Mouse (Mus musculus) limb, embryonic 13.5 days (tissue): ENCODE measurements at regions not wholly inside any gene's neighbourhood (a gene's known extent, or its start where the extent isn't known, plus 50 kb on each side); places are given as distances from the start of the nearest gene placed in this dataset.

Experiments used
- ATAC-seq: fragments of 200-750 bp; cut with Nextera tagmentation; 2 replicates; pipeline ENCODE4 v1.8.0; 2017; ENCODE audit warnings: low read depth, moderate number of reproducible peaks, moderate TSS enrichment; ENCODE audit not compliant: low FRiP score
- H3K27ac ChIP-seq: fragments of 300-500 bp; sonication (generic); 2 replicates; pipeline ENCODE4 v1.5.1; 2015; ENCODE audit warnings: inconsistent platforms, mild to moderate bottlenecking, moderate library complexity
- H3K27me3 ChIP-seq: fragments of 300-500 bp; sonication (generic); 2 replicates; pipeline ENCODE4 v1.6.1; 2015; ENCODE audit warnings: mild to moderate bottlenecking, inconsistent platforms
- H3K36me3 ChIP-seq: fragments of 300-500 bp; sonication (generic); 2 replicates; pipeline ENCODE4 v1.6.1; 2015; ENCODE audit warnings: inconsistent platforms, mild to moderate bottlenecking, moderate library complexity
- H3K4me1 ChIP-seq: fragments of 300-500 bp; sonication (generic); 2 replicates; pipeline ENCODE4 v1.6.1; 2015; ENCODE audit warnings: inconsistent platforms
- H3K4me2 ChIP-seq: fragments of 300-500 bp; sonication (generic); replicated peaks from 2 replicates; pipeline ENCODE4 v1.6.1; 2015; ENCODE audit warnings: inconsistent platforms, mild to moderate bottlenecking, moderate library complexity
- H3K4me3 ChIP-seq: fragments of 300-500 bp; sonication (generic); 2 replicates; pipeline ENCODE4 v1.5.1; 2015; ENCODE audit warnings: moderate library complexity, mild to moderate bottlenecking, inconsistent platforms
- H3K9ac ChIP-seq: fragments of 300-500 bp; sonication (generic); 2 replicates; pipeline ENCODE4 v1.6.1; 2015; ENCODE audit warnings: mild to moderate bottlenecking, inconsistent platforms
- H3K9me3 ChIP-seq: fragments of 300-500 bp; sonication (generic); 2 replicates; pipeline ENCODE4 v1.6.1; 2016; ENCODE audit warnings: inconsistent platforms
- WGBS: fragments of 180-500 bp; shearing (Covaris S2); methylation state at CpG from one replicate; pipeline ENCODE4 v1.1.7; 2015; 5-methylcytosine and 5-hydroxymethylcytosine counted together

DNA sequence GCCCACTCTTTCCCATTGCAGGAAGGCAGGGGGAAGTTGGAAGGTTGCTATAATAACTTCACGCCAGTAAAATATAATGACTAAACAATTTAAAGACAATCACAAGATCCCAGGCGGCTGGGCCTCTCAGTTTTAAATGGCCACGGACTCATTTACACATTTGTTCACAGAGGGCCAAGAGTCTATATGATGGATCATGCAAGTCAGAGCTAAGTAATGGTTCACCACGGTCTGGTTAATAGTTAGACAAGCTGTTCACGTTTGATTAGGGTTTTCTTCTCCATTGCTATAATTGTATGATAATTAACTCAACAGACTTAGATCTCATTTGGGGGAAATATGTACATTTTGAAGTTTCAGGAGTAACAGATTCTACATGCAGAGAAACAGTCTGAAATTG lies 170.0 kb downstream of the Ppargc1a start:
- H3K27me3 ChIP-seq, result no peaks in the 10 kb centered on the region
- no peaks in the 10 kb centered on the region for H3K36me3 ChIP-seq
- WGBS, result 78% methylated on average over 5 of the region's 5 CpGs
- H3K4me1 ChIP-seq, result no peaks in the 10 kb centered on the region
- H3K27ac ChIP-seq, result no peak overlapping the region
- no peaks in the 10 kb centered on the region for H3K9me3 ChIP-seq
- no peak for ATAC-seq
- no peak overlapping the region for H3K4me2 ChIP-seq
- H3K9ac ChIP-seq, result no peak overlapping the region
- no peak overlapping the region for H3K4me3 ChIP-seq

DNA sequence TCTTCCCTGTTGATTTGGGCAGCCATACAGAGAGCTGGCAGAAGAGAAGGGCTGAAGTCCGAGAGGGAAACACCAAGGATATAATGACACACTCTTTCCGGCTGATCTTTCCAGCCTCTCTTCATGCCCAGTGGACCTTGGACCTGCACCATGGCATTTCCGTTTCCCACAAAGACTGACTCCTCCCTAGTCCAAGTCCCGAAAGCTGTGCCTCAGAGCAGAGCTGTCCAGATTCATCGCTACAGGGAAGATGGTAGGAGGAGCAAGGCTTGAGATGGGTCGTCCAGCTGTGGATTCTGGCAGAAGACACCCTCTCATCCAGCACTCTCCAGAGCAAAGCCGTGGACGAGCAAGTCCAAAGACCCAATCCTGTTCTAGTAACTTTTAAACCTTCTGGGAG lies 176.2 kb downstream of the Ppargc1a start:
- 84% methylated on average over 8 of the region's 8 CpGs for WGBS
- no peak overlapping the region for H3K4me3 ChIP-seq
- H3K9ac ChIP-seq, result no peak overlapping the region
- ATAC-seq, result no peak
- no peaks in the 10 kb centered on the region for H3K4me1 ChIP-seq
- H3K4me2 ChIP-seq, result no peak overlapping the region
- no peaks in the 10 kb centered on the region for H3K9me3 ChIP-seq
- no peak overlapping the region for H3K27ac ChIP-seq
- H3K27me3 ChIP-seq, result no peaks in the 10 kb centered on the region
- H3K36me3 ChIP-seq, result no peaks in the 10 kb centered on the region

DNA sequence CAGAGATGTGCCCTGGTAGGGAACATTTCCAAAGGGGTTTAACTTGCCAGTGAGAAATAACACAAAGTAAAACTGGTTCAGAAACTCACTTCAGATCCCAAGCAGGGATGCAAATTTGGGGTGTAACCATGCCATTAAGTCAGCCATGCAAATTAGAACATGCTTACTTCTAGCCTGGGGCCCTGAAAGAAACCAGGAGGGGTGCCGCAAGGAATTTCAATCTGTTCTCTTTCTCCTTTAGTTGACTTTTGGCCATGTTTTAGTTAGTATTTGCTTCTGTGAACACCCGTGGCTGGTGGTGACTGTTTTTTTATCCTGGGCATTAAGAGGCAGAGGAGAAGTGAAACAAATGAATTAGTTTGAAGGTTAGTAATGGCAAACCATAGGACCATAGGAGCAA lies 179.8 kb downstream of the Ppargc1a start:
- no peak for ATAC-seq
- Histone ChIP-seq H3K4me2 (no peak overlapping the region), H3K27ac (no peak overlapping the region), H3K27me3 (no peaks in the 10 kb centered on the region), H3K4me1 (no peaks in the 10 kb centered on the region), H3K4me3 (no peak overlapping the region), H3K36me3 (no peaks in the 10 kb centered on the region), H3K9ac (no peak overlapping the region), H3K9me3 (no peaks in the 10 kb centered on the region)
- 49% methylated on average over 2 of the region's 2 CpGs for WGBS

DNA sequence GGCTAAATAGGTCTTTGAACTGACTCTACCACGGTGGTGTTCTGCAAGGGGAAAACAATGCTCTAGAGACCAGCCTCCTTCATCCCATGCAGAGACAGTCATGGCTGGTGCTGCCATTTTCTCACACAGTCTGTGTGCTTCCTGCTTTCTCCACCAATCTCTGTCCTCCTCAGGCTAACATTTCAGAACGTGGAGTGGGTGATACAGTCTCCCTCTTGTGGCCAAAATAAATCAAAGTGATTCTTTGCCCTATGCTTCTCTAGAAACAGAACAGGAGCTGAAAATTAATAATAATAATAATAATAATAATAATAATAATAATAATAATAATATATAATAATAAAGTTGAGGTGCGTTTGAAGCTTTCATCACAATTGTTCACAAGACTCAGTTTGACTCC lies 181.1 kb downstream of the Ppargc1a start:
- no peak for ATAC-seq
- H3K27me3 ChIP-seq, result no peaks in the 10 kb centered on the region
- no peaks in the 10 kb centered on the region for H3K4me1 ChIP-seq
- H3K9me3 ChIP-seq, result no peaks in the 10 kb centered on the region
- no peak overlapping the region for H3K9ac ChIP-seq
- H3K27ac ChIP-seq, result no peak overlapping the region
- H3K4me3 ChIP-seq, result no peak overlapping the region
- no peaks in the 10 kb centered on the region for H3K36me3 ChIP-seq
- WGBS, result 79% methylated on average over 3 of the region's 3 CpGs
- no peak overlapping the region for H3K4me2 ChIP-seq

DNA sequence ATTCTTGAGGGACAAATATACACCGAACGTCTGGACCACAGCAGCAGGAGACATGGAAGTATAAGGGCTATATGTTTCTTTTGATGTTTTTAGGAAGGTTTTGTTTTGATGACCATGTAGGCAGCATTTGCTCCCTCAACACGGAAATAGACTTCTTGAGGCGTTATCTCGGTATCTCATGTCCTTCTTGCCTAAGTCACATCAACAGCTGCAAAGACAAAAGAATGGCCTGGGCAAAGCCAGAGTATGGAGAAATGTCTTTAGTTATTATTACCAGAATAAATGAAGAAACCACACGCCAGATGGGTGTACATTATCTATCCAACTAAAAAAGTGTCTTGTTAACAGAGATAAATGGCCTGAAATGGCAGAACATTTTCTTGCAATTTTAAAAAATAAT lies 183.2 kb downstream of the Ppargc1a start:
- 83% methylated on average over 6 of the region's 6 CpGs for WGBS
- Histone ChIP-seq H3K4me1 (no peaks in the 10 kb centered on the region), H3K4me2 (no peak overlapping the region), H3K4me3 (no peak overlapping the region), H3K9ac (no peak overlapping the region), H3K27me3 (no peaks in the 10 kb centered on the region), H3K36me3 (no peaks in the 10 kb centered on the region), H3K27ac (no peak overlapping the region), H3K9me3 (no peaks in the 10 kb centered on the region)
- no peak for ATAC-seq

DNA sequence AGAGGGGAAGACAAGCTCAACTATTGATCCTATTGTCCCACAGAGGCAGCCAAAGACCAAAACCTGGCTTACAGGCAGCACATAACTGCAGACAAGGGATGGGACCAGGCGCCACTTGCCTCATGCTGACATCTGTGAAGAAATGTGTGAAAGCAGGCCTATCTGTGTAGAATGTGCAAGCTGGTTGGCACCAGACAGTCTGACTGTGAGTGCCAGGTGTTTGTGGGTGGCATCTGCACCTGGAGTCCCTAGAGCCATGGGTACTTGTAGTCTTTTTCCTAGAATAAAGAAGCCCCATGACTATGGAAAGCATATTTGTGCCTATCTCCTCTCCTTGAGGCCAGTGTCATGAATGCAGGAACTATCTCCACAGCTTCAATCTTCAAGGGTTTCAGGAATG lies 208.4 kb downstream of the Ppargc1a start:
- H3K4me1 ChIP-seq, result 0 out of 2 replicates have a peak, but pooled peaks cover 2% of the 10 kb centered on the region
- 94% methylated on average over 1 of the region's 1 CpGs for WGBS
- no peak for ATAC-seq
- no peak overlapping the region for H3K4me3 ChIP-seq
- no peaks in the 10 kb centered on the region for H3K36me3 ChIP-seq
- H3K27me3 ChIP-seq, result no peaks in the 10 kb centered on the region
- no peak overlapping the region for H3K4me2 ChIP-seq
- no peak overlapping the region for H3K27ac ChIP-seq
- H3K9me3 ChIP-seq, result no peaks in the 10 kb centered on the region
- no peak overlapping the region for H3K9ac ChIP-seq

DNA sequence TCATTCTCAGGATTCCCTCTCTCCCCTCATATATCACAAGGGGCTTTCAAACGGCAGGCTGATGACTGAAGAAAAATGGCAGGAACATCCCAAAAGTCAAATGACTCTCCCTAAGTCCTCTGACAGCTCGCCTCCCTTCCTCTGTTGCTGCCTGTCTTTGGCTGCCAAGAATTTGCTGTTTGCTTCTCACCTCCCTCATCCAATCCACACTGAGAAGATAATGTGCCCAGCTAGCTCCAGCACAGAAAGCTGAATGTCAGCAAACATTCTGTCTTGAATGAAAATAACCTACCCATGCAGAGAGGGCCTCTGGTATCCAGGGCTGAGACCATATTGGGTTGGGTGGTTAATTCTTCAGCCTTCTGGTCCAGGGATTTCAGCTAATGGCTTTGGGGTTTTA lies 219.3 kb downstream of the Ppargc1a start:
- Histone ChIP-seq H3K27ac (no peak overlapping the region), H3K4me2 (no peak overlapping the region), H3K36me3 (no peaks in the 10 kb centered on the region), H3K9me3 (no peaks in the 10 kb centered on the region), H3K4me1 (no peaks in the 10 kb centered on the region), H3K9ac (no peak overlapping the region), H3K27me3 (no peaks in the 10 kb centered on the region), H3K4me3 (no peak overlapping the region)
- no peak for ATAC-seq
- 49% methylated on average over 2 of the region's 2 CpGs for WGBS

DNA sequence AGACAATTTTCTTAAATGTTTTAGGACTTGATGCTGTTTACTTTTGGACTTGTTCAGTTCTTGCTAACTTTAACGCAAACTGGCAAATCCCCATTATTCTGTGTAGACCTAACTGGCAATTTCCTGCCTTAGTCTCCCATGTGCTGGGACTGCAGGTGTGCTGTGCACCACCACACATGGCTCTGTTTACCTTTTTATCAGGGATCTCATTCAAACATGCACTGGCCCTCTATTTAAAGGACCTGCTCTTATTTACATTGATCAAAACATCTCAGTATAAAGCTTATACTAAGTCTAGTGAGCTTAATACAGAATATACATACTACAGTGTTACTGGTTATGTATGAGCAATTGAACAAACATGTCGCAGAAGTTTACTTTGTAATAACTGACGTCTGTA lies 238.4 kb downstream of the Ppargc1a start:
- H3K9ac ChIP-seq, result no peak overlapping the region
- H3K36me3 ChIP-seq, result no peaks in the 10 kb centered on the region
- no peak overlapping the region for H3K4me3 ChIP-seq
- 60% methylated on average over 3 of the region's 3 CpGs for WGBS
- no peaks in the 10 kb centered on the region for H3K9me3 ChIP-seq
- no peak overlapping the region for H3K27ac ChIP-seq
- H3K4me1 ChIP-seq, result no peaks in the 10 kb centered on the region
- ATAC-seq, result no peak
- H3K27me3 ChIP-seq, result no peaks in the 10 kb centered on the region
- no peak overlapping the region for H3K4me2 ChIP-seq

DNA sequence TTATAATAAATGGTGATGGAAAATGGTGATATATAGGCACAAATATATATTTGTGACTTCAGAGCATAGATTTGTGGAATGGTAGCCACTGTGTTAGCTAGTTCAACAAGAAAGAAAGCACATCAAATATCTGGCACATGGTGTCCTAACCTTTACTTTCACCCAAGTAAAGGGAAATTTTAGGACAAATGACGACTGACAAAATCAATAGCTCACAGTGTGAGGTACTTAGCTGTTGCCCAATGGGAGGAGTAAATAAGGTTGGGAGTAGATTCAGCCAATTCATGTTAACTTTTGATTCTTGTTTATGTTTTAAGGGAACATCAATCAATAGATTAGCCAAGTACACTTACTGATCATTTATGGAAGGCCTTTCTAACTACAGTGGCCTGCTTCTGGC lies 278.3 kb downstream of the Ppargc1a start:
- WGBS, result 83% methylated on average over 1 of the region's 1 CpGs
- H3K4me1 ChIP-seq, result no peaks in the 10 kb centered on the region
- no peak overlapping the region for H3K4me3 ChIP-seq
- no peaks in the 10 kb centered on the region for H3K27me3 ChIP-seq
- H3K36me3 ChIP-seq, result no peaks in the 10 kb centered on the region
- H3K9me3 ChIP-seq, result no peaks in the 10 kb centered on the region
- ATAC-seq, result no peak
- H3K27ac ChIP-seq, result no peak overlapping the region
- no peak overlapping the region for H3K9ac ChIP-seq
- no peak overlapping the region for H3K4me2 ChIP-seq

DNA sequence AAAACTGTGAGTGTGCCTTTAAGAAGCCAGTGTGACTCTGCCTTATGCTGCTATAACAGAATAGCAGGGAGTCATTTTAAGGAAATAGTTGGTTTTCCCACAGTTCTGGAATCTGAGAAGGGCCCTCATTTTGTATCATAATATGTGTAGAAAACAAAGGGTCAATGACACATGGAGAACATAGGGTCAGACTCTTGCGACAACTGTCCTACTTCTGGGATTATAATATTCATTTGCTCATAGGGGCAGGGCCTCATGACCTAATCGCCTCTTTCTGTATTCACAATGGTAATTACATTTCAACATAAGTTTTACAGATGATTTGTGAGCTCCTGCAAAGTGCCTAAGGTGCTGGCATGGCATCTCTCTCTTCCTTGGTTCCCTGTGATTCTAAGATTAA lies 279.3 kb downstream of the Ppargc1a start:
- Histone ChIP-seq H3K4me1 (no peaks in the 10 kb centered on the region), H3K9me3 (no peaks in the 10 kb centered on the region), H3K27me3 (no peaks in the 10 kb centered on the region), H3K9ac (no peak overlapping the region), H3K36me3 (no peaks in the 10 kb centered on the region), H3K4me2 (no peak overlapping the region), H3K27ac (no peak overlapping the region), H3K4me3 (no peak overlapping the region)
- WGBS, result 76% methylated on average over 2 of the region's 2 CpGs
- ATAC-seq, result no peak

DNA sequence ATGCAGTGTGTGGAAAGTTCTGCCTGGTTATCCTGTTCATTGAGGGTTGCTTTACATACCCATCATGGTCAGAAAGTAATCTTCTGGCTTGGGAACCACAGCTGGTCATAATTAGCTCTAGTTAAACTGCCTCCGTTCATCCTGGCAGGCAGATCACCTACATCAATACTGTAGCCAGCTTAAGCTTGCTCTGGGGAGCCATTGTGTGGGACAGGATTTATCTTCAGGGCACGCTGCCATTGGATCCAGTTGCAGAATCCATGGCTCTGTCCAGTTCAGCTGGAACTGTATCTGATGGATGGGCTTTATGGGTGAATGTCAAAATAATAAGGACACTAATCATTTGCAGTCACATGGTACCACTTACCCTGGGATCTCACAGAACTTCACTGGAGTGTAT lies 326.4 kb downstream of the Ppargc1a start:
- no peak overlapping the region for H3K4me2 ChIP-seq
- H3K4me1 ChIP-seq, result no peaks in the 10 kb centered on the region
- no peak overlapping the region for H3K9ac ChIP-seq
- H3K27me3 ChIP-seq, result no peaks in the 10 kb centered on the region
- whole genome bisulfite sequencing, result 45% methylated on average over 2 of the region's 2 CpGs
- H3K27ac ChIP-seq, result no peak overlapping the region
- H3K9me3 ChIP-seq, result no peaks in the 10 kb centered on the region
- ATAC-seq, result no peak
- no peaks in the 10 kb centered on the region for H3K36me3 ChIP-seq
- H3K4me3 ChIP-seq, result no peak overlapping the region

DNA sequence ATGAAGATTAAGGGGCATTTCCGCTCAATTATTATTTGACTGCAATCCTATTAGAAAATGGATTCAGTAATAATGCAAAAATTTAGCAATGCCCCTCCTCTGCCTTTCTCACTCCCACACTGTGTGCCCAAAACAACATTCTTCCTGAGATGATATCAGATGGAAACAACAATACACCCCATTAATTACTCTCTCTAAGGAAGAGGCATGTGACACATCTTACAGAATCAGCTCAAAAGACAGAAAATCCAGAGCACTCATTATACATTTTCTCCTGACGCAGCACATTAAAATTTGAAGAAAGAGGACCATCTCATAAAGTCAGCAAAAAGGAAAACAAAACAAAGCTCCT lies 333.5 kb downstream of the Ppargc1a start:
- Histone ChIP-seq H3K27me3 (no peaks in the 10 kb centered on the region), H3K4me2 (no peak overlapping the region), H3K4me3 (no peak overlapping the region), H3K9me3 (no peaks in the 10 kb centered on the region), H3K4me1 (no peaks in the 10 kb centered on the region), H3K36me3 (no peaks in the 10 kb centered on the region), H3K27ac (no peak overlapping the region), H3K9ac (no peak overlapping the region)
- no peak for ATAC-seq
- 80% methylated on average over 2 of the region's 2 CpGs for WGBS

DNA sequence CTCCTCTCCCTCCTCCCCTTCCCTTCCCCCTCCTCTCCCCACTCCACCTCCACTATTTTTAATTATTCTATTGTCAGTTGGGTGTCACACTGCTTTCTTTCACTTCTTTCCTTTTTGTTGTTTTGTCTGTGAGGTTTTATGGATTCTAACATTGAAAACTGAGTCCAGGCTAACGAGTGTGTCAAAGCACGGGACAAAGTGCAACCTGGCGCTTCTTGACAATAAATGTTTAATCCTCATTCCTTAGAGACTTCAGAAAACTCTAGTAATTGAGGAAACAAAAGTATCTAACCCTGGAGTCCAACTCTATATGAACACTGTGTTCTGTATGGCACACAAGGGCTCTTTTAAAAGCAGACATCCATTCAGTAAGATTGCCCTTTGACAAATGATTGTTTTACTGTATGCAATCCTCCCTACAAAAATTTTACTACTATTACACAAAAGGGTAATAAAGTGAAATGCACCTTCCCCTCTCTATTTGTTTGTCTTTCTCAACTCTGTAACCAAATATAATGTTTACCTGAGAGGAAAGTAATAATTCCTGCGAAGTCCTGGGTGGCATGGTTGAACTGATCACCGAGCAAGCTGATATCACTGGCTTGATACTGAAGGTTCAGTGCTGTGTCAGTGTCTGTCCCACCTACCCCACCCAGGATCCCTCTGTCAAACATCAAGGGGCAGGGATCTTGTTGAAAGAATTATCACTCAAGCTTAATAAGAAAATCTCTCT lies 334.1 kb downstream of the Ppargc1a start:
- Histone ChIP-seq H3K36me3 (no peaks in the 10 kb centered on the region), H3K27me3 (no peaks in the 10 kb centered on the region), H3K4me1 (no peaks in the 10 kb centered on the region), H3K9ac (no peak overlapping the region), H3K27ac (no peak overlapping the region), H3K4me3 (no peak overlapping the region), H3K4me2 (no peak overlapping the region), H3K9me3 (no peaks in the 10 kb centered on the region)
- 61% methylated on average over 5 of the region's 5 CpGs for WGBS
- ATAC-seq, result no peak
